Mouse (Mus musculus) megakaryocyte, adult 5-6 weeks (primary cell): ENCODE results near the gene Col4a2. TPM values are rescaled to one million over a fixed set of nuclear protein-coding genes. Genes with fewer than 3 reads are reported as not detected.

ENCODE experiments used
- ATAC-seq: 2 replicates; pipeline ENCODE4 v1.8.0; 2016; ENCODE audit warnings: mild to moderate bottlenecking, inconsistent platforms; ENCODE audit not compliant: poor library complexity, severe bottlenecking
- total RNA-seq, 2 experiments: library from RNA; stranded (forward) in 1 of 2; stranded (reverse) in 1 of 2; fragments of 153-499, 151-499 nt in 1 of 2; fragments of 221-1000, 200-1000 nt in 1 of 2; gene quantifications; 2 replicates each; pipeline versions ENCODE4 v1.2.3 to v1.2.4; 2015 to 2017

Gene Col4a2
- total RNA-seq, 2 experiments from 2014 or later, result 0.07 to 0.15 TPM

GRCm38 (mm10) chr8:11322724-11323585, 10.3 kb downstream of the Col4a2 start:
- ATAC-seq, result no peak

GRCm38 (mm10) chr8:11323681-11324080, 11.1 kb downstream of the Col4a2 start:
- ATAC-seq, result no peak

DNA sequence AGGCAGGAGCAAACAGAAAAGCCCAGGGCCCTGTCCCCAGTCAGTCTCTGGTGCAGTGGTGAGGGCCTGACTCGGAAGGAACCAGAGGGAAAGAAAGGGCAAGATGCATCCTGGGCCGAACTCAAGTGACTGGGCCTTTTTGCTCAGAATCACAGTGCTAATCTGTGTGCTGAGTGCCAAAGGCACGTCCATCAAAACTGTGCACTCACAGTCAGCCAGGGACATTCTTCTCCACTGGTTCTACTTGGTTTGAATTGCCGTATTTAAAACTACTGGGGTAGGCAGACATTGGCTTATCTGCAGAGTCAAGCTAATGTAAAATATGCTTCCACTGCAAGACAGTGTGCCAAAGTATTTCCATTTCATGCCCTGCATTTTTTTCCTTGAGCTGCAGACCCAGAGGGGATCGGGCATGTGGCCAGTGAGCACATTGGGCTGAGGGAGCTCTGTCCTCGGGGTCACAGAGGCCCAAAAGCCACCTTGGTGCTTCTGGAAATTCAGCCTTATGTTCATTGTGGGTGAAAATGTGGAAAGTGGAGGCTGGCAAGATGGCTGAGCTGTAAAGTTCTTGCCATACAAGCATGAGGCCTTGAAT, 12.3 kb downstream of the Col4a2 start:
- no peak for ATAC-seq

DNA sequence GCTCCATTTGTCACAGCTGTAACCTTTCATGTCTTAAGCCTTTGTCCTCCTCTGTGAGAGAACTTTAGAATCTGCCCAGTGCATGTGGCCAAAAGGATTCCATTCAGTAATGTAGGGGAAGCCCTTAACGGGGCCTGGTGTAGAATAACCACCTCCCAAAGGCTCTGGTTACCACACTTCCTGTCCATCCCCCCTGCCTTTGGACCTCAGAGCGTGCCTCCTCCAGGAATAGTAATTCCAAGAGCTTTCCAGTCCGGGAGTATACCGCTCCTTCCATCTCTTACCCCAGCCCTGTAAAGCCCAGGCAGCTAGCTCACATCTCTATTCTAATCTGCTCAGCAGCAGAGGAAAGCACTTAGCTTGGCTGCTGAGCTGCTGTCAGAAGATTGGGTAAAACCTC, 14.7 kb downstream of the Col4a2 start:
- no peak for ATAC-seq

DNA sequence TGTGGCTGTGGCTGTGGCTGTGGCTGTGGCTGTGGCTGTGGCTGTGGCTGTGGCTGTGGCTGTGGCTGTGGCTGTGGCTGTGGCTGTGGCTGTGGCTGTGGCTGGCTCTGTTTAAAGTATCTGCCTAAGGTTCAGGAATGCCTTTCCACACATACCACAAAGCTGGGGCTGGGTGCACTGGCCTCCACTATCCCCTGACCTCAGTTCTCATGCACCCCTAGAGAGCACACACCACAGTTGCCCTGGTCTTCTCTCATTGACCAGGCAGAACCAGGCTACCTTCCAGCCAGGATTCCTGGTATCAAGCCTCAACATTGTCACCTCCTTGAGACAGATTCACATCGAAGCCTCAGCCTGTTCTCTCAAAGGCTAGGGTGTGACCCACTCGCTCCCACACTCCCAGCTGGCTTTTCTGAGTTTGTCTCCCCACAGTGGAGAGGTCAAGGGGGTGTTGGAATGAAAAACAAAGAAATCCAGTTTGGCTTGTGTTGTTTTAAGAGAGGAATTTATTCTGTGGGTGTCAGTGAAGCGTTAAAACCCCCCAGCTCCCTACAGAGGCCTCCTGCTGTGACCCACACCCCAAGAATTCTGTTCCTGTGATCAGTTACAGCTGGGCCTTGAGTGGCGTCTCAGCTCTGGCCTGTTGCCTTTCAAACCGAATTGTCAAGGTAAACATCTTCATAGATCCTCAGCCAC, 15.3 kb downstream of the Col4a2 start:
- no peak for ATAC-seq

DNA sequence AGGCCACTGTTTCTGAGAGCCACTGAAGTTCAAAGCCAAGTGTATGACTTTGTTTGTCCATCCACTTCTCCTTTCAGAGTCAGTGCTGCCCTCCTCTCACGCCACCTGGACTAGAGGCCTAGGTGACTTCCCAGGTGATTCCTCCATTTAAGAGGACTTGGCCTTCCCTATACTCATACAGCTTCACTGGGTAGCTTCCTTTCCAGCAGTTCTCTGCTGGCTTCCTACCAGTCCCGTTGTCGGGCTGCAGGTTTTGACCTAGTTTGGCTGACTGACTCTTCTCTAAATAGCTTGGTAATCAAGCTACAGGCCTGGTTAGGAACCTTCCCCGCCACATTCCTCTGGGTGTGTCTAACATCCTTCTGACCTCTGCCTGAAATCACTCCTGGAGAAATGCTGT, 19.0 kb downstream of the Col4a2 start:
- ATAC-seq, result no peak

- ATAC-seq, result no peak
Measured at GRCm38 (mm10) chr8:11333746-11334145, 21.1 kb downstream of the Col4a2 start.

GRCm38 (mm10) chr8:11334493-11334892, 21.9 kb downstream of the Col4a2 start:
- no peak for ATAC-seq

DNA sequence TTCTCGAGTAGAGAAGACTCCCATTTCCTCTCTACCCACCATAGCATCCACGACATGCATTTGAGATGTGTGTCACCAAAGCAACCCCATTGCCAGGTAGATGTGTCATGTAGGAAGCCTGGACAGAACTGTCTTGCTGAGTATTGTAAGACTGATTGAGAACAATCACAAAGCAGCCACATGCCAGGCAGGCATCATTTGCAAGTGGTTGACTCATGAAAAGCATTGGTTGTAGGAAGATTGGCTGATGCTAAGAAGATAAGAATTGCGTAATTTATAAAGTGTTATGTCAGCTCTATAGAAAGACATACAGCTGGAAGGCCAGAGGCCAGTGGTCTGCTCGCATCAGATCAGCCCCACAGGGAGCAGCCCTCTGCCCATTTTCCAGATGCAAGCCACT, 22.6 kb downstream of the Col4a2 start:
- no peak for ATAC-seq

DNA sequence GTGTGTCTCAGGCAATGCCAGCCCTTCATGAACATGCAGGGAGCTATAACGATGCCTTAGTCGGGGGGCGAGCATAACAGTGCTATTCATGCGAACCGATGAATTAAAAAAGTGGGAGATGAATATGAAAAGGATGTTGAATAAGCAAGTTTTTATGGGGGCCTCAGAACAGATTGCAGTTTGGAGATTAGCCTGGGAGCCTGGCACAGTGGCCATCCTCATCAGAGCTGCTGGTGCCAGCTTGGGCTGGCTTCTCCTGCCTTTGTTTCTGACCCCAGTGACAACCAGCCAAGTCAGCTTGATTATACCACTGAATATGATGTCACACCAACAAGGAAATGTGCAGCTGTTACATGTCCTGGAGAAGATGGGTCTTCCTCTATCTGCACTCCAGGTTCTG, 23.7 kb downstream of the Col4a2 start:
- ATAC-seq, result no peak

- no peak for ATAC-seq
Measured at GRCm38 (mm10) chr8:11337642-11338041, 25.0 kb downstream of the Col4a2 start.

- ATAC-seq, result no peak
Measured at GRCm38 (mm10) chr8:11338507-11338906, 25.9 kb downstream of the Col4a2 start.

GRCm38 (mm10) chr8:11340310-11341110, 27.9 kb downstream of the Col4a2 start:
- ATAC-seq, result peak; percentile 56

- peak; percentile 86 for ATAC-seq
Measured at GRCm38 (mm10) chr8:11341111-11341566, 28.5 kb downstream of the Col4a2 start.

DNA sequence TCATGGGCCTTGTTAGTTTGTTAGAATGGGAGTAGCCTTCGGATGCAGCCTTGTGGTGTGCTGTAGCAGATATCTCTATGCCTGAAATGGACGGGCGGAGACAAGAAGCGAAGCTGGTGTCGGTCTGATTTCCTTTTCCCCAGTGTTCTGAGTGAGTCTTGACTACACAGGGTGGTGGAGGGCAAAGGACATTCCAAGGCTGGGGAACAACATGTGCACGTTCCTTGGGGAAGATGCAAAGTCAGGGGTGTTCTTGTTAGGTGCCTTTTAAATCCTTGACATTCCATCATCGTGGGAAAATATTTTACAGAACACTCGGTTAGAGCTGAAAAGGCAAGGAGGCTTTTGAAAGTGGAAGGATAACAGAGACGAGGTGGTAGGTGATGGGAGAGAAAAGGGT, 31.9 kb downstream of the Col4a2 start:
- no peak for ATAC-seq

DNA sequence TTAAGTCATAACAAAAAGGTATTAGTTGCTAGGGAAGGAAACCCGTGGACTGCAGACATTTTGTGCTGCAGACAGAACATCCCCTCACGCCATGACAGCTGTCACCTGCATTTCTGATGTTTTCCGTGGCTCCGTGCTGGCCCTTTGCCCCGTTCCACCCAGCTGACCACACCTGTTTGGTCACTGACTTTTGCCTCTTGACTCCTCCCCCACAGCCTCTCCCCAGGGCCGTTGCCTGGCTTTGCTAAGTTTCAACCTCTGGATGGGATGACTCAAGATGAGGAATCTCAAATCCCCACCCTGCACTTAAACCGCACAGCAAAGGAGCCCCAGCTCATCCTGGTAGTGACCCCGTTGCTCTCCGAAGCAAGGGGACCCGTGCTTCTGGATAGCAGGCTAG, 33.6 kb downstream of the Col4a2 start:
- no peak for ATAC-seq

DNA sequence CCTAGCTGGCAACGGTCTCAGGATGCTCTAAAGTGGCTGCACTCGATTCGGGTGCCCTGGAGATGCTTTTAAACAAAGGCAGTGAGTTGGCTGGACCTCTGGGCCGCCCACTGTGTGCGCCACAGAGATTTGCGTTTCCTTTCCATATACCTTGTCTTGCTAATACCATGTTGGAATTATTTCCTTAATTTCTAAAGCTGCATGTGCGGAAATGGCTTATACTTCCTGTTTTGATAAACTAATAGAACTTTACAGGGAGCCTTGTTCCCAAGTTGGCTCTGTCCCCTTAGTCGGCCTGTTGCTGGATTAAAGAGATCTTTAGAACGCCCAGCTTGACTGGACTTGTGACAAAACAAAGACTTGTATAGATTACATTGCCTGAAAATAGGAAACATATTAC, 35.1 kb downstream of the Col4a2 start:
- no peak for ATAC-seq

DNA sequence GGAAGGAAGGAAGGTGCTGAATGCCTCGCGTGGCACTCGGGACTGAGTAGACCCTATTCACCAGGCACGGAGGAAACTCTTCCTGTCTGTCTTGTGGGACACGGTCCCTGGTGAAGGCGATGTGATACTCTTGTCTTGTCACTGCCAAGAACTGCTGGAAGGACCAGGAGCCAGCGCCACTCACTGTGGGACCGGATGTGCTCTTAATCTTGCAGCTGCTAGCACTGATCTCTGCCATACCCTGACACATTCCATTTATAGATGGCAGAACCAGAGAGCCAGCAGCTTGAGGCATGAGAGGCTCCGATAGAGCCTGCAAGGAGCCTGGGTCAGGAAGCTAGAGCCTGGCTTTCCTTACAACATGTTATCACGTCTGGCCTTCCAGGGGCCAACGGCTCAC, 36.0 kb downstream of the Col4a2 start:
- ATAC-seq, result no peak

DNA sequence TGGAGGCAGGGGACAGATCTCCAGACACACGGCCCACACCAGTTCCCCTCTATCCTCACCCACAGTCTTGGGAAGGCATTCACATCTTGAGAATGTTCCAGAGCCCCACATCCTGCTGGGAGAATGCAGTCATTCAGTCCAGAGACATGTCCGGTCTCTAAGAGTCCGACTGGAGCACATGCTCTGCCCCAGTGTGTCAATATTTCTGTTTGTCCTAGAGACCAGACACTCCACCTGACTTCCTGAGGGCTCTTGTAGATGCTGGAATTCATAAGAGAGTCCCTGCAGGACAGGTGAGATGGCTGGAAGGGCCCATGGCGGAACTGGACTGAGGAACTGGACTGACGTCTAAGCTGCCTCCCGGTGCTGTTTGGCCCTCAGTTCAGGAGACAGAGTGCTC, 38.8 kb downstream of the Col4a2 start:
- ATAC-seq, result no peak

GRCm38 (mm10) chr8:11352514-11352913, 39.9 kb downstream of the Col4a2 start:
- ATAC-seq, result no peak
